Mouse (Mus musculus): ENCODE data around the gene Cyyr1.

DNA sequence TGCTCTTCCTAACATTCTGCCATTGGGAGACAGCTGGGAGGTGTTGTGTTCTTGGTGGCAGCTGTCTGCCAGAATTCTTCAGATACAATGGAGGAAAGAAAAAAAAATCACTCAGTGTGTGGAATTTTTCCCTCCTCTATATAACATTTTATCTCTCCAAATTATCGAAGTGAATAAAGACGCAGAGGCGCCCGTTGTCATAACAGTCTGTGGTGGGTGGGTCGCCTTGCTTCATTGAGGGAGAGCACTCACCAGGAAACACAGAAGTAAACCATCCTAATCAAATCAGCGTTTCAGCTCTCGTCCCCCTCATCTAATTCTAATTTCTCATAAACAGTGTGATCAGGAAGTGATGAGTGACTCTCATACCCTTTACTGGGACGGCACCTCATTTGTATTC is 17.1 kb downstream of the Cyyr1 start:
- TF ChIP-seq CTCF (IDR thresholded peaks at IDR 0.05; ENCODE audit: low read depth, low read length) (no peak), POLR2A (IDR thresholded peaks at IDR 0.05; ENCODE audit: extremely low read depth, insufficient read depth, low read length) (no peak)

Measured in liver, adult 2 months (tissue).